Mouse (Mus musculus): ENCODE data around the gene Ankar. TPM values are rescaled to one million over a fixed set of nuclear protein-coding genes. Genes with fewer than 3 reads are reported as not detected.
A peak's percentile ranks its signal among the peaks of the same experiment; 100 is the strongest.

The Ankar gene
- polyA plus RNA-seq, 1 experiment from 2014 or later: not detected

DNA sequence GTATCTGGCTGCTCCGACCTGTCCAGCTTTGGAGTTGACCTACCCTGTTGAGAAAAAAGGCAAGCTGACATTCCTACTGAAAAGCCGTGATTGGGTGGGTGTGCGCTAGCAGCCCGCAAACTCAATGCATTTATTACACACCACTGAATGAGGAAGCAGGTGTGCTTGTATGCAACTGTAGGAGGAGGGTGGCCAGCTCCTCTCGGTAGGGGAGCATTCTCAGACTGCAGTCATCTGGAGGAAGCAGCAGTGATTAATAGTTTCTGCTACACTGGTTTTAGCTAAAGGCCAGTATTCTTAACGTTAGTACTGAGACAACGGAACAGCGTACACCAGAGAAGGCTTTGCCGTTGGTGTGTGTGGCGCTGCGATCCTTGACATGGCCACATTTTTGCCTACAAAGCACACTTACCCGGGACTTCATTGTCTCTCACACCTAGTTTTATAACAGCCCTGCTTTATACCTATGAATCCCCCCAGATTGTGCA lies 94.1 kb downstream of the Ankar start:
- H3K27ac ChIP-seq (replicated peaks): no peak overlapping the region
- no peaks in the 10 kb centered on the region for H3K4me1 ChIP-seq
- H3K9me3 ChIP-seq (replicated peaks): no peaks in the 10 kb centered on the region
- 88% methylated on average over 12 of the region's 12 CpGs for WGBS
- no peak overlapping the region for H3K4me2 ChIP-seq (replicated peaks)
- no peak overlapping the region for H3K4me3 ChIP-seq (replicated peaks)
- H3K27me3 ChIP-seq: no peaks in the 10 kb centered on the region
- no peak overlapping the region for H3K9ac ChIP-seq
- H3K36me3 ChIP-seq: peaks cover 53% of the 10 kb centered on the region
- ATAC-seq (ENCODE audit: insufficient number of reproducible peaks, low FRiP score, low TSS enrichment, low read depth): no peak

GRCm38 (mm10) chr1:72602803-72603202 lies 97.6 kb downstream of the Ankar start:
- Histone ChIP-seq H3K4me3 (replicated peaks) (no peak overlapping the region), H3K27me3 (no peaks in the 10 kb centered on the region), H3K9ac (no peak overlapping the region), H3K4me1 (peaks cover 16% of the 10 kb centered on the region), H3K9me3 (replicated peaks) (no peaks in the 10 kb centered on the region), H3K27ac (replicated peaks) (no peak overlapping the region), H3K36me3 (peaks cover 55% of the 10 kb centered on the region), H3K4me2 (replicated peaks) (no peak overlapping the region)
- no peak for ATAC-seq (ENCODE audit: insufficient number of reproducible peaks, low FRiP score, low TSS enrichment, low read depth)
- 91% methylated on average over 5 of the region's 5 CpGs for WGBS

- Histone ChIP-seq H3K9ac (no peak overlapping the region), H3K4me1 (peaks cover 16% of the 10 kb centered on the region), H3K4me2 (replicated peaks) (no peak overlapping the region), H3K27me3 (no peaks in the 10 kb centered on the region), H3K4me3 (replicated peaks) (no peak overlapping the region), H3K9me3 (replicated peaks) (no peaks in the 10 kb centered on the region), H3K27ac (replicated peaks) (no peak overlapping the region), H3K36me3 (peaks cover 55% of the 10 kb centered on the region)
- WGBS: 69% methylated on average over 5 of the region's 5 CpGs
- ATAC-seq (ENCODE audit: insufficient number of reproducible peaks, low FRiP score, low TSS enrichment, low read depth): no peak
Measured at GRCm38 (mm10) chr1:72602186-72602585, 98.2 kb downstream of the Ankar start.

DNA sequence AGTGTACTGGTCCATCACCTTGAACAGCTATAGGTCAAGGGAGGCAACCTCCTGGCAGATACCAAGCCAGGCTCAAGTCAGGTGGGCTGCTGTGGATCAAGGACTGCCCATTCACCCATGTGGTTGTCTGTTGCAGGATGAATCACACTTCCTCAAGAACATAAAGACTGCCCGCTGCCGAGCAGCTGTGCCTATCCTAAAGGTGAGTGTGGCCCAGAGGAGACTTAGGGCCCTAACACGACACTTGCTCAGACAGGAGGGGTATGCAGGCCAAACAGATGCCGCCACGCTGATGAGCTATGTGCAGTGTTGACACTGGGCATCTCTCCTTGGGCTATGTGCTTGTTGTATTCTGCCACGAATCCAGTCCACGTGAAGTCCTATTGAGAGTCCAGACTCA lies 99.1 kb downstream of the Ankar start:
- H3K27me3 ChIP-seq: no peaks in the 10 kb centered on the region
- WGBS: 90% methylated on average over 7 of the region's 7 CpGs
- ATAC-seq (ENCODE audit: insufficient number of reproducible peaks, low FRiP score, low TSS enrichment, low read depth): no peak
- no peaks in the 10 kb centered on the region for H3K9me3 ChIP-seq (replicated peaks)
- H3K4me3 ChIP-seq (replicated peaks): no peak overlapping the region
- H3K4me2 ChIP-seq (replicated peaks): no peak overlapping the region
- H3K9ac ChIP-seq: no peak overlapping the region
- H3K27ac ChIP-seq (replicated peaks): no peak overlapping the region
- H3K4me1 ChIP-seq: peaks cover 16% of the 10 kb centered on the region
- H3K36me3 ChIP-seq: peaks cover 58% of the 10 kb centered on the region

DNA sequence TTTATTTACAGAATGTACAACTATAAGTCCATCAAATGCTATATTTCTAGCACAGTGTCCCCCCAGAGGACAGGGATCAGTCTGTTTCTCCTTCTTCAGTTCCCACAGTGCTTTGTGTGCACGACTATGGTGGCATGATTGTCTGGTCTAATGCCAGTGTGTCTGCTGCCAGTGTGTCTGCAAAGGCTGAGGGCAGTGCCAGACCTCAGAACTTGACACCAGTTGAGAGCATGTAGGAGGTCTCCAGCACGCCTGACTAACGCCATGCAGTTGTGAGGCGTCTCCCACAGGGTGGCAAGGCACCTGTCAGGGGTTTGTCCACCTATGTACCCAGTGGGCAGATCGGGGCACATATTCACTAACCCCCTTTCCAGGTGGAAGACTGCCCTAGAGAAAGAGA lies 99.6 kb downstream of the Ankar start:
- Histone ChIP-seq H3K9me3 (replicated peaks) (no peaks in the 10 kb centered on the region), H3K9ac (no peak overlapping the region), H3K27ac (replicated peaks) (no peak overlapping the region), H3K4me3 (replicated peaks) (no peak overlapping the region), H3K4me2 (replicated peaks) (no peak overlapping the region), H3K4me1 (peaks cover 16% of the 10 kb centered on the region), H3K27me3 (no peaks in the 10 kb centered on the region), H3K36me3 (peaks cover 58% of the 10 kb centered on the region)
- 81% methylated on average over 5 of the region's 5 CpGs for WGBS
- ATAC-seq (ENCODE audit: insufficient number of reproducible peaks, low FRiP score, low TSS enrichment, low read depth): no peak

DNA sequence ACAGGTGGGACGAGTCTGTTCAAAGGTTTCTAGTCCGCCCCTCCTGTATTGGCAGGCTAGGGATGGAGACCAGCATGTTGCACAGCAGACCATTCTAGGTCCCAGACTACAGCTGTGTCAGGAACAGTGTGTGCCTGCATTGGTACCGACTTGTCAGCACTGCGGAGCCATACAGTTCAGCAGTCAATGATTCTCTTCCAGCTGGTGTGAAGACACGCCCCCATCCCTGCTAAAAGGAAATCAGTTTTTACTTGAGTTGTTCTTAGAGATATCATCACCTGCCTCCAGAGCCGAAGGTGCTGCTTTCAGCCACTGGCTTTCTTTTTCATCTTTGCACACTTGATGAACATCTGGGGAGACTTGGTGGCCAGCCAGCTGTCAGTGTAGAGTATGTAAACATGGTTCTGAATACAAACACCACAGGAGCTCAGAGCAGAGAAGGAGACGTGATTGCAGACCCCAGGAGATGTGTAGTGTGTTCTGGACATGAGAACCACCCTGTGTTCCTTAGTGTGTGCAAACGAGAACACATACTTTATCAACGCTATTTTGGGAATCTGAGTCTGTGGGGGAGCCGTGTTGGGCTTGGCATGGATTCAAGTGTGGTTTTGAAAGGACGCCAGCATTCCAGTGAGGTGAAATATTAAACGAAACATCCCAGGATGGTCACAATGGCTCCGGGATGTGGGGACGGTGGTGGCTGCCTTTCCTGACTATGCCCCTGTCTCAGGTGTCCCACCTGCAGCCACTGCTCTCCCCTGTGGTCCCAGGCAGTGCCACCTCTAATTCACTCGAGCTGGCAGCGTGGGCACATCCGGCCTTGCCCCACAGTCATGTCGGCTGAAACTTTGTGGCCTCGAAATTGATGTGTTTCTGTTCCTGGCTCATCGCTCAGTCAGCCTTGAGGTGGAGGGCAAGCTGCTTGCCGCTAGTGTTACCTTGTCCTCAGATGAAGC lies 101.0 kb downstream of the Ankar start:
- H3K9ac ChIP-seq: no peak overlapping the region
- 0 out of 2 replicates have a peak overlapping the region, but pooled peaks have one; percentile 39 for H3K27ac ChIP-seq (replicated peaks)
- H3K27me3 ChIP-seq: no peaks in the 10 kb centered on the region
- no peak overlapping the region for H3K4me3 ChIP-seq (replicated peaks)
- H3K4me2 ChIP-seq (replicated peaks): peak overlapping the region; percentile 12; the same call in 1 of the 2 replicates
- peak; percentile 52; the same call in 1 of the 2 replicates for ATAC-seq (ENCODE audit: insufficient number of reproducible peaks, low FRiP score, low TSS enrichment, low read depth)
- H3K4me1 ChIP-seq: peaks cover 16% of the 10 kb centered on the region
- H3K9me3 ChIP-seq (replicated peaks): no peaks in the 10 kb centered on the region
- H3K36me3 ChIP-seq: peaks cover 63% of the 10 kb centered on the region
- 41% methylated on average over 21 of the region's 21 CpGs for WGBS

GRCm38 (mm10) chr1:72596231-72596630 lies 104.1 kb downstream of the Ankar start:
- Histone ChIP-seq H3K27ac (replicated peaks) (no peak overlapping the region), H3K9ac (no peak overlapping the region), H3K36me3 (peaks cover 77% of the 10 kb centered on the region), H3K27me3 (no peaks in the 10 kb centered on the region), H3K4me1 (peaks cover 16% of the 10 kb centered on the region), H3K4me2 (replicated peaks) (no peak overlapping the region), H3K4me3 (replicated peaks) (no peak overlapping the region), H3K9me3 (replicated peaks) (no peaks in the 10 kb centered on the region)
- WGBS: 78% methylated on average over 5 of the region's 5 CpGs
- ATAC-seq (ENCODE audit: insufficient number of reproducible peaks, low FRiP score, low TSS enrichment, low read depth): no peak

DNA sequence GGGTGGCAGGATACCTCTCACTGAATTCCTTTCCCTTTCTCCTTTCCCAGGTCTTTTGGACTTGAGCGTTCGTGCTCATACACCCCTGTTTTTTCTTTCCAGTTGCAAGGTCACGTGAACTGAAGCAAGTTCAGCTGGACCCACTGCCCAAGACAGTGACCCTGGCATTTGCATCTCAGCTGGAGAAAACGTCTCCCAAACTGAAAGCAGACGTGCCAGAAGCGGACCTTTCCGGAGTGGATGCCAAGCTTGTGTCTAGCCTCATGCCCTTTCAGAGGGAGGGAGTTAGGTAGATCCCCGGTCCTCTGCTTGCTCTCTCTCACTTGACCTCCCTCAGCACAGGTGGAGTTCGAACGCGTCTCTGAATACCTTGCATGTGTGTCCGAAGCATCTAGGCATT lies 104.7 kb downstream of the Ankar start:
- Histone ChIP-seq H3K4me3 (replicated peaks) (no peak overlapping the region), H3K4me2 (replicated peaks) (no peak overlapping the region), H3K9me3 (replicated peaks) (no peaks in the 10 kb centered on the region), H3K36me3 (peaks cover 77% of the 10 kb centered on the region), H3K27me3 (no peaks in the 10 kb centered on the region), H3K27ac (replicated peaks) (no peak overlapping the region), H3K4me1 (peaks cover 16% of the 10 kb centered on the region), H3K9ac (no peak overlapping the region)
- no peak for ATAC-seq (ENCODE audit: insufficient number of reproducible peaks, low FRiP score, low TSS enrichment, low read depth)
- WGBS: 91% methylated on average over 12 of the region's 12 CpGs

- peak; percentile 66 for ATAC-seq (ENCODE audit: insufficient number of reproducible peaks, low FRiP score, low TSS enrichment, low read depth)
- Histone ChIP-seq H3K9ac (no peak overlapping the region), H3K27ac (replicated peaks) (0 out of 2 replicates have a peak overlapping the region, but pooled peaks have one; percentile 39)
Measured at GRCm38 (mm10) chr1:72593340-72593951, 106.9 kb downstream of the Ankar start.

More at GRCm38 (mm10) chr1:72593340-72593951, 106.9 kb downstream of the Ankar start:
- Histone ChIP-seq H3K4me2 (replicated peaks) (no peak overlapping the region), H3K4me3 (replicated peaks) (no peak overlapping the region), H3K36me3 (peaks cover 75% of the 10 kb centered on the region), H3K27me3 (no peaks in the 10 kb centered on the region), H3K9me3 (replicated peaks) (no peaks in the 10 kb centered on the region), H3K4me1 (no peaks in the 10 kb centered on the region)
- 67% methylated on average over 20 of the region's 20 CpGs for WGBS
